Mouse (Mus musculus) urinary bladder, postnatal 25 days (tissue): ENCODE results near the gene Olfr1024.

Source experiments
- DNase-seq: peaks from one replicate; pipeline ENCODE4 v3.0.0; 2022; ENCODE audit warnings: low spot score

The Olfr1024 gene

DNA sequence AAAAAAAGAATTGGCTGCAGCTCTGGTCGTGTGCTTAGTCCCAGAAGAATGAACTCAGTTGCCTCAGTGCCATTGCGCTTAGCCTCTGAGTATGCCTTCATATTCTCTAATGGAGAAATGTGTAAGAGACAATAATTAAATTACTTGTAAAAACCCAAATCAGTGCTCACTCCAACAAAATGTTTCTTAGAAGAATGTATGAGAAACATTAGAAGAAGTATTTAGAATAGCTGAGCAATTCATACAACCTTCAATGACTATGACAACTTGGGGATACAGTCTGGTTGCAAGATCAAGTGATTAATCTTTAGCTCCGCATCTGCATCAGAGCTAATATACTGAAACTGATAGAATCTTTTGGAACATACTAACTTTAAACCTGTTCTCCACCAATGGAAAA lies at the start of gene Olfr1024:
Olfr1024 (minus strand) TSS at position 101 of the 400 bp plus-strand sequence.
- DNase-seq = no peak

DNA sequence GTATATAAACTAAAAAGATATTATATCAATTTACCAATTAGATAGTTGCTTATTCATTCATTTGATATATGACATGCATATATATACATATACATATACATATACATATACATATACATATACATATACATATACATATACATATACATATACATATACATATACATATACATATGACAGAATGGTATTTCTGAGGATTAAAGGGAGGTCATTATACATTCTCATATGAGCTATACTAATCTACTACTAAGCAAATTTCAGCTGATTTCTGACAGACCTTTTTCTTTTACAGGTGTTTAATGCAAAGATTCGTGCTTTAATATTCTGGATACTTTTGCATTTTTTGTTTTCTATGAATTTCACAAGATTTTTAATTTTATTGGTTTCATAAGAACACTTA lies 45.3 kb upstream of the Olfr1024 start, which contains the start of gene Olfr1028:
Olfr1028 (plus strand) TSS at position 301 of the 400 bp plus-strand sequence.
- no peak for DNase-seq

DNA sequence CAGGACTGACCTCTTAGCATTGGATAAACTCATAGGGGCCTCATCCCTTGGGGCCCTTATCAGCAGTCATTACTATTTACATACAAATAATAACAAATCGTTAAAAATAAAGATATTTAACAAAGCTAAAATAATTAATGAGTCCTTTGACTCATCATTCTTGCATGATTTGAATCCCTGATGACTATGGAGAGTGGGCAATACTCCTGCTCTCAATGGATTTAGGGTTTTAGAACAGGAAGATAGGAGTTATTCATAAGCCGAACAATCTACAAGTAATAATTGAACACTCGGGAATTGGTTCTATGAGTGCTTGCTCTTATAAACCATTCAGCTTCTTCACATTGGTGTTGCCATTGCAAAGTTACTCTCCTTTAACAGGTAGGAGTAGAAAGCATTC lies 16.4 kb upstream of the Olfr1024 start, which contains the start of gene Olfr1026:
Olfr1026 (plus strand) TSS at position 301 of the 400 bp plus-strand sequence.
- no peak for DNase-seq

DNA sequence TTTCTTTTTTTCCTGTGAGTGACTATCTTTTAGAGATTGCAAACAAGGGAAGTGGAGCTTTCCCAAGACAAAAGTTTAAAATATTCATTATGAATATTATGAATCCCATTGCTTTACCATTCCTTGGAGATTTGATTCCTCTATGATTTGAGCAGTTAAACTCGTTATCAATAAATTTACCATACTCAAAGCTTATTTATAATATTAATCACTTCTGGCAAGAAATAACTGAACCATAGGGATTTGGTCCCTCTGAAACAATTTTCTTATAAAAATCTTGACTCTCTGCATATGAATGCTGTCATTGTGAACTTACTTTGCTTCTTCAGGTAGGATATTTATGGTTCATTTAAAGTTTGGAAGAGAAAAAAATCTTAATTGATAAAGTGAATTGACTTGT lies 10.0 kb upstream of the Olfr1024 start, which contains the start of gene Olfr1025-ps1:
Olfr1025-ps1 (plus strand) TSS at position 301 of the 400 bp plus-strand sequence.
- no peak for DNase-seq

DNA sequence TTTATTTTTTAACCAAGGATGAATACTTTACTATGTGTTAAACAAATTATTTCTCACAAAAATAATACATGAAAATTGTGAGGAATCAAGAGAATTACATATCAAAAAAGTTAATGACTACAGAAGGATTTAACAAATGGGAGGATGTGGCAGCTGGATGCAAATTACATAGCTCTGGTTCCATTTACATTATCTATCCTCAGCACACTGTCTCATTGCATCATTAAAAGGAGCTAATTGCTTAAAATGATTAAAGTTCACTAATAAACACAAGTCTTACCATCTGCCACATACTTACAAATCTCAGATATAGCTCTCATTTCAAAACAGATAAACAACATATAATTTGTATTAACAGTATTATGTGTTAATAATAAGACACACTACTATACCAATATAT lies 8.3 kb upstream of the Olfr1024 start:
- no peak for DNase-seq

DNA sequence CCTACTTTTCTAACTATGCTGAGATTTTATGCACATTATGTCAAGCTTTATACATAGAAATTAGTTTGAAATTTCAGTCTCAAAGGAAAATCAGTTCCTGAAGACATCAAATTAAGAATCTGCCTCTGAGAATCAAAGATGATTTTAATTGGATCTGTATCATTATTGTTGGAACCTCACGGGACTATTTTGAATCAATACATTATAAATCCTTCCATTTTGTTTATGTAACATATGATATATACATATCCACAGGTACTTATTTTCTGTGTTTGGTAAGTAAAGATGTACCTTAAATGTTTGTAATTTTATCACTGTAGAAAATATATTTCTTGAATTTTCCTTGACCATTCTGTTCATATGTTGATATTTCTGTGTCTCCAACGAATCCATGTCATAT lies 19.5 kb downstream of the Olfr1024 start, which contains the start of gene Olfr1023:
Olfr1023 (plus strand) TSS at position 301 of the 400 bp plus-strand sequence.
- DNase-seq = no peak

DNA sequence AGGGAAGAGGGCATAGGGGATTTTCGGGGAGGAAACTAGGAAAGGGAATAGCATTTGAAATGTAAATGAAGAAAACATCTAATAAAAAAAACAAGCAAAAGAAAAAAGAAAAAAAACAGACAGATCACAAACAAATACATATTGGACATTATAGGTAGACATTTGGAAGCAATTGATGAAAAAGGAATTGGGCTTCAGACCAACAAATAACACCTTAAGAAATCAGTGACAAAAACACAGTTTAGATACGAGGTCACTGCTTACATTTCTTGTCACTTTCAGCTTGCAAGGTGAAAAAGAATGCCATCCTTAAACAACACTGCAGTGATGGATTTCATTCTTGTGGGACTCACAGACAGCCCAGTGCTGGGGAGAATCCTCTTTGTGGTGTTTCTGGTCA lies 36.6 kb downstream of the Olfr1024 start, which contains the start of gene Olfr1022:
Olfr1022 (plus strand) TSS at position 301 of the 400 bp plus-strand sequence.
- no peak for DNase-seq
